Mouse (Mus musculus) embryonic facial prominence, embryonic 11.5 days (tissue): ENCODE data around the gene Ntrk2. TPM values are rescaled to one million over a fixed set of nuclear protein-coding genes. Genes with fewer than 3 reads are reported as not detected.

Experiments used
- ATAC-seq: fragments of 200-750 bp; cut with Nextera tagmentation; replicated peaks from 2 replicates; pipeline ENCODE4 v1.8.0; 2017; ENCODE audit warnings: low read depth; ENCODE audit not compliant: insufficient number of reproducible peaks, low FRiP score, low TSS enrichment
- DNase-seq: peaks from one replicate; pipeline ENCODE4 v3.0.0-alpha.2; 2015; ENCODE audit warnings: low spot score
- H3K27ac ChIP-seq: fragments of 300-500 bp; sonication (generic); replicated peaks from 2 replicates; pipeline ENCODE4 v1.5.1; 2014; ENCODE audit warnings: mild to moderate bottlenecking, low read depth, low read length, control low read depth
- H3K27me3 ChIP-seq: fragments of 300-500 bp; sonication (generic); 2 replicates; pipeline ENCODE4 v1.6.1; 2014; ENCODE audit warnings: mild to moderate bottlenecking, low read length, moderate library complexity, mixed read lengths; ENCODE audit not compliant: control insufficient read depth, insufficient read depth
- H3K36me3 ChIP-seq: fragments of 300-500 bp; sonication (generic); replicated peaks from 2 replicates; pipeline ENCODE4 v1.6.1; 2014; ENCODE audit warnings: low read depth, mild to moderate bottlenecking, low read length, moderate library complexity, mixed read lengths; ENCODE audit not compliant: control insufficient read depth, insufficient read depth
- H3K4me1 ChIP-seq: fragments of 300-500 bp; sonication (generic); 2 replicates; pipeline ENCODE4 v1.6.1; 2014; ENCODE audit warnings: low read length, mixed read lengths; ENCODE audit not compliant: control insufficient read depth, insufficient read depth
- H3K4me2 ChIP-seq: fragments of 300-500 bp; sonication (generic); 2 replicates; pipeline ENCODE4 v1.6.1; 2014; ENCODE audit warnings: low read depth, mild to moderate bottlenecking, control low read depth, low read length, moderate library complexity
- H3K4me3 ChIP-seq: fragments of 300-500 bp; sonication (generic); 2 replicates; pipeline ENCODE4 v1.5.1; 2014; ENCODE audit warnings: low read depth, low read length, control low read depth
- H3K9ac ChIP-seq: fragments of 300-500 bp; sonication (generic); replicated peaks from 2 replicates; pipeline ENCODE4 v1.6.1; 2014; ENCODE audit warnings: mild to moderate bottlenecking, control low read depth, low read length
- H3K9me3 ChIP-seq: fragments of 300-500 bp; sonication (generic); replicated peaks from 2 replicates; pipeline ENCODE4 v1.6.1; 2016; ENCODE audit warnings: mild to moderate bottlenecking, low read length, inconsistent platforms, mixed read lengths; ENCODE audit not compliant: control insufficient read depth
- WGBS: fragments of 180-500 bp; shearing (Covaris S2); extraction: QIAGEN DNeasy Blood & Tissue Kit; methylation state at CpG from one replicate; pipeline ENCODE4 v1.1.7; 2014; 5-methylcytosine and 5-hydroxymethylcytosine counted together
- polyA plus RNA-seq: library from polyadenylated mRNA; unstranded; fragments of >200 nt; fragmentation: Nextera tagmentation; extraction: Ambion mirVana; gene quantifications from 2 replicates; pipeline ENCODE4 v1.2.1, GENCODE M21; 2014

The Ntrk2 gene
- polyA plus RNA-seq, 1 experiment from 2014 or later = 13.6 TPM

GRCm38 (mm10) chr13:59182630-59183029, 376.3 kb downstream of the Ntrk2 start:
- DNase-seq = no peak
- Histone ChIP-seq H3K36me3 (no peaks in the 10 kb centered on the region), H3K4me3 (no peak overlapping the region), H3K27me3 (no peaks in the 10 kb centered on the region), H3K9me3 (no peaks in the 10 kb centered on the region), H3K4me1 (no peaks in the 10 kb centered on the region), H3K9ac (no peak overlapping the region), H3K27ac (no peak overlapping the region), H3K4me2 (no peak overlapping the region)
- WGBS = 48% methylated on average over 5 of the region's 5 CpGs
- ATAC-seq = no peak

Other genes with a start within 250 kb of the Ntrk2 start
- 0.07 TPM in 1 of 2 replicates, not detected in the other for gene Slc28a3, start 195.7 kb upstream of the Ntrk2 start, polyA plus RNA-seq